ENCODE assay signal across 9 mouse cellular contexts in genomic region chr11:58981541-58982447, GRCm38 (mm10). TPM values are rescaled to one million over a fixed set of nuclear protein-coding genes. Genes with fewer than 3 reads are reported as not detected.
DNase-seq lines count a peak whose midpoint lies in the region; ATAC-seq and TF ChIP-seq lines count a peak whose summit lies in the region.
"Had no signal": no experiment of that assay in that cellular context is flagged by ENCODE, and none has a peak within 500 bp of the region (broad histone marks: within the 10 kb centered on the region; RNA-seq: fewer than 3 reads in every experiment).

No protein-coding gene starts in this region.

- DNase-seq in forebrain, embryonic 11.5 days (ENCODE audit: low spot score), result no peak
- peak; percentile 55 to 74 for DNase-seq in CD8-positive naive resting alpha-beta T cell, adult 2 months (ENCODE audit: low read depth in 2 of 2, low spot score in 2 of 2)
- peak; percentile 85 to 87 for DNase-seq in heart, postnatal 10 days
- peak; percentile 76 to 85 for DNase-seq in left cerebral cortex, postnatal 14 days (ENCODE audit: low spot score in 2 of 2)
- DNase-seq in thymus, adult 18-20 months, result peak; percentile 76 to 82

- H3K27me3 ChIP-seq in forebrain, embryonic 15.5 days, result no peaks in the 10 kb centered on the region
- no peaks in the 10 kb centered on the region for H3K27me3 ChIP-seq in forebrain, embryonic 11.5 days (ENCODE audit: control insufficient read depth, insufficient read depth, low read length)
- no peaks in the 10 kb centered on the region for H3K27me3 ChIP-seq in myocyte (ENCODE audit: control insufficient read depth, insufficient read depth, insufficient read length)
- H3K27me3 ChIP-seq: lung, embryonic 15.5 days had no signal

- H3K79me2 ChIP-seq in myocyte (ENCODE audit: control insufficient read depth, insufficient read depth), result peaks cover 40% of the 10 kb centered on the region

- no peaks in the 10 kb centered on the region for H3K9me3 ChIP-seq in forebrain, embryonic 15.5 days
- no peaks in the 10 kb centered on the region for H3K9me3 ChIP-seq in forebrain, embryonic 11.5 days (ENCODE audit: control insufficient read depth, low read length)
- H3K9me3 ChIP-seq: lung, embryonic 15.5 days had no signal

- H3K4me2 ChIP-seq in forebrain, embryonic 15.5 days (replicated peaks), result no peak overlapping the region
- no peak overlapping the region for H3K4me2 ChIP-seq in forebrain, embryonic 11.5 days (ENCODE audit: low read depth, low read length, severe bottlenecking)
- H3K4me2 ChIP-seq in myocyte (ENCODE audit: low read depth), result peak overlapping the region; percentile 6
- H3K4me2 ChIP-seq: lung, embryonic 15.5 days had no signal

- intact Hi-C loops in heart, postnatal 10 days (cut with DNase I), result no loop called here
- intact Hi-C loops in left cerebral cortex, postnatal 14 days (cut with DNase I), result no loop called here

- H3K9ac ChIP-seq in forebrain, embryonic 15.5 days (replicated peaks), result no peak overlapping the region
- H3K9ac ChIP-seq in forebrain, embryonic 11.5 days (ENCODE audit: low read length), result no peak overlapping the region
- H3K9ac ChIP-seq: lung, embryonic 15.5 days had no signal

- peaks cover 38% of the 10 kb centered on the region for H3K36me3 ChIP-seq in forebrain, embryonic 15.5 days
- H3K36me3 ChIP-seq in forebrain, embryonic 11.5 days (ENCODE audit: control insufficient read depth, insufficient read depth, low read length), result peaks cover 2% of the 10 kb centered on the region; the same call in 1 of the 2 replicates
- H3K36me3 ChIP-seq in myocyte (ENCODE audit: control insufficient read depth, insufficient read depth), result peaks cover 9% of the 10 kb centered on the region

- WGBS in forebrain, embryonic 15.5 days, result 62% methylated on average over 14 of the region's 14 CpGs
- 55% methylated on average over 14 of the region's 14 CpGs for WGBS in forebrain, embryonic 11.5 days

- H3K4me1 ChIP-seq in forebrain, embryonic 15.5 days, result peaks cover 42% of the 10 kb centered on the region
- H3K4me1 ChIP-seq in forebrain, embryonic 11.5 days (replicated peaks; ENCODE audit: control insufficient read depth, insufficient read depth, low read length), result peaks cover 14% of the 10 kb centered on the region; the same call in 1 of the 2 replicates

- H3ac ChIP-seq in myocyte (ENCODE audit: control insufficient read depth, insufficient read length), result no peak overlapping the region

- TF ChIP-seq POLR2A in myocyte (IDR thresholded peaks at IDR 0.05; ENCODE audit: insufficient read length, low read depth), result no peak

- no peak overlapping the region for H3K4me3 ChIP-seq in forebrain, embryonic 15.5 days
- H3K4me3 ChIP-seq in forebrain, embryonic 11.5 days (ENCODE audit: low read depth, low read length), result no peak overlapping the region
- peak overlapping the region; percentile 3 for H3K4me3 ChIP-seq in myocyte
- H3K4me3 ChIP-seq: lung, embryonic 15.5 days had no signal

- H3K27ac ChIP-seq in forebrain, embryonic 15.5 days (replicated peaks), result 0 out of 2 replicates have a peak overlapping the region, but pooled peaks have one; percentile 37
- no peak overlapping the region for H3K27ac ChIP-seq in forebrain, embryonic 11.5 days (ENCODE audit: low read depth, low read length)
- H3K27ac ChIP-seq: lung, embryonic 15.5 days had no signal

- ATAC-seq in forebrain, embryonic 15.5 days (replicated peaks), result no peak
- no peak for ATAC-seq in forebrain, embryonic 11.5 days (replicated peaks; ENCODE audit: low FRiP score)
- peak; percentile 60 for ATAC-seq in erythroid progenitor cell, adult 5-6 weeks (replicated peaks; ENCODE audit: low FRiP score, poor library complexity, severe bottlenecking)

TF ChIP-seq in myocyte, 11 proteins besides CTCF, POLR2A, EP300 and RAD21:
- TF ChIP-seq MYOD1 (IDR thresholded peaks at IDR 0.05; ENCODE audit: control insufficient read depth in 1 of 3, insufficient read length in 2 of 3, low read depth in 2 of 3) (peak; percentile 66 to 96 (median 92)), TCF3 (IDR thresholded peaks at IDR 0.05; ENCODE audit: insufficient read length, low read depth) (peak; percentile 57), MAX (IDR thresholded peaks at IDR 0.05; ENCODE audit: low read depth) (no peak), MYOG (IDR thresholded peaks at IDR 0.05; ENCODE audit: control insufficient read depth in 1 of 3, insufficient read depth in 1 of 3, insufficient read length in 2 of 3, low read depth in 2 of 3) (peak; percentile 79 to 95 (median 88))

RNA-seq across cellular contexts. Expression of gene Trim11, which starts 3.9 kb away (rescaled TPM):
- 22.6 and 24.8 TPM in 2 replicates for polyA plus RNA-seq in forebrain, embryonic 15.5 days (2015; fragmentation: Nextera tagmentation; extraction: Ambion mirVana)
- 17.3 and 20.5 TPM in 2 replicates for polyA plus RNA-seq in forebrain, embryonic 11.5 days (2014; fragmentation: Nextera tagmentation; extraction: Ambion mirVana)
- total RNA-seq in erythroid progenitor cell, adult 5-6 weeks (2015; ENCODE audit: low replicate concordance), result 10.1 and 18.0 TPM in 2 replicates
- 11.3 and 15.2 TPM in 2 replicates for total RNA-seq in erythroid progenitor cell, adult 5-6 weeks (2017; ENCODE audit: low replicate concordance)
- 10 to 100 TPM; 19.9 to 20.8 TPM for total RNA-seq in heart, postnatal 10 days (2021)
- 10 to 100 TPM; 21.8 to 22.0 TPM for total RNA-seq in left cerebral cortex, postnatal 14 days (2021)
- 19.3 TPM for polyA plus RNA-seq in myocyte (2012; fragmentation: generic; extraction: Trizol)

RNA-seq across cellular contexts. Expression of gene Hist3h2a, which starts 27.3 kb away (rescaled TPM):
- 155 and 160 TPM in 2 replicates for polyA plus RNA-seq in forebrain, embryonic 15.5 days (2015; fragmentation: Nextera tagmentation; extraction: Ambion mirVana)
- 52.9 and 54.1 TPM in 2 replicates for polyA plus RNA-seq in forebrain, embryonic 11.5 days (2014; fragmentation: Nextera tagmentation; extraction: Ambion mirVana)
- 186 and 192 TPM in 2 replicates for total RNA-seq in erythroid progenitor cell, adult 5-6 weeks (2015; ENCODE audit: low replicate concordance)
- 1,299 and 1,489 TPM in 2 replicates for total RNA-seq in erythroid progenitor cell, adult 5-6 weeks (2017; ENCODE audit: low replicate concordance)
- total RNA-seq in heart, postnatal 10 days (2021), result 10 to 100 TPM; 33.2 to 36.7 TPM
- total RNA-seq in left cerebral cortex, postnatal 14 days (2021), result 10 to 100 TPM; 57.2 to 62.3 TPM
- 24.4 TPM for polyA plus RNA-seq in myocyte (2012; fragmentation: generic; extraction: Trizol)

RNA-seq across cellular contexts. Expression of gene Trim17, which starts 27.3 kb away (rescaled TPM):
- 1.9 and 2.7 TPM in 2 replicates for polyA plus RNA-seq in forebrain, embryonic 15.5 days (2015; fragmentation: Nextera tagmentation; extraction: Ambion mirVana)
- 0.21 and 0.75 TPM in 2 replicates for polyA plus RNA-seq in forebrain, embryonic 11.5 days (2014; fragmentation: Nextera tagmentation; extraction: Ambion mirVana)
- 0.36 and 0.84 TPM in 2 replicates for total RNA-seq in erythroid progenitor cell, adult 5-6 weeks (2015; ENCODE audit: low replicate concordance)
- 1.2 TPM in 2 replicates for total RNA-seq in erythroid progenitor cell, adult 5-6 weeks (2017; ENCODE audit: low replicate concordance)
- total RNA-seq in heart, postnatal 10 days (2021), result under 1 TPM; 0.12 to 0.22 TPM
- total RNA-seq in left cerebral cortex, postnatal 14 days (2021), result 1 to 10 TPM; 3.9 to 4.3 TPM
- polyA plus RNA-seq in myocyte (2012; fragmentation: generic; extraction: Trizol), result 0.64 TPM

RNA-seq across cellular contexts. Expression of gene Hist3h2ba, which starts 33.1 kb away (rescaled TPM):
- polyA plus RNA-seq in forebrain, embryonic 15.5 days (2015; fragmentation: Nextera tagmentation; extraction: Ambion mirVana), result 355 and 373 TPM in 2 replicates
- polyA plus RNA-seq in forebrain, embryonic 11.5 days (2014; fragmentation: Nextera tagmentation; extraction: Ambion mirVana), result 84.9 and 93.6 TPM in 2 replicates
- 265 and 290 TPM in 2 replicates for total RNA-seq in erythroid progenitor cell, adult 5-6 weeks (2015; ENCODE audit: low replicate concordance)
- 136 and 409 TPM in 2 replicates for total RNA-seq in erythroid progenitor cell, adult 5-6 weeks (2017; ENCODE audit: low replicate concordance)
- 10 to 100 TPM; 11.0 to 13.0 TPM for total RNA-seq in heart, postnatal 10 days (2021)
- 100 to 1,000 TPM; 119 to 135 TPM for total RNA-seq in left cerebral cortex, postnatal 14 days (2021)
- 0.88 TPM for polyA plus RNA-seq in myocyte (2012; fragmentation: generic; extraction: Trizol)

RNA-seq across cellular contexts. Expression of gene Rnf187, which starts 43.1 kb away (rescaled TPM):
- polyA plus RNA-seq in forebrain, embryonic 15.5 days (2015; fragmentation: Nextera tagmentation; extraction: Ambion mirVana), result 508 and 517 TPM in 2 replicates
- polyA plus RNA-seq in forebrain, embryonic 11.5 days (2014; fragmentation: Nextera tagmentation; extraction: Ambion mirVana), result 386 and 426 TPM in 2 replicates
- 104 and 109 TPM in 2 replicates for total RNA-seq in erythroid progenitor cell, adult 5-6 weeks (2015; ENCODE audit: low replicate concordance)
- total RNA-seq in erythroid progenitor cell, adult 5-6 weeks (2017; ENCODE audit: low replicate concordance), result 104 and 117 TPM in 2 replicates
- total RNA-seq in heart, postnatal 10 days (2021), result 100 to 1,000 TPM; 162 to 173 TPM
- total RNA-seq in left cerebral cortex, postnatal 14 days (2021), result 100 to 1,000 TPM; 493 to 512 TPM
- 197 TPM for polyA plus RNA-seq in myocyte (2012; fragmentation: generic; extraction: Trizol)
